Mouse (Mus musculus): ENCODE measurements around the gene Smarca4.

DNA sequence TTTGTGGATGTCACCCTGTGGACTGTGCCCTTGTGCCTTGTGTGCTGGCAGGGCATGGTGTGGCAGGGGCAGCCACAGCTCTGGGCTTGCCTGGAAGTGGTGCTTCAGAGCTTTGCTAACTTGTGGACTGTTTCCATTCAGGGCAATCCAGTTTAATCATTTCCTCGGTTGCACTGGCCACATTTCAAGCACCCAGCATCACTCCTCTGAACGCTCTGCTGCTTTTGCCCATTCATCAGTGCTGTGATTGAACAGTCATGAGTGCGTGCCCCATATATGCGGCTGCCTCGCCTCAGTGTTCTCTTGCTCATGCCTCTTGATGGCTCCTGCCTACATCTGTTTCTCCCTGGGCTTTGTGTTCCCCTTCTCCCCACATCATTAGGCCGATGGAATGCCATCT is 31.8 kb downstream of the Smarca4 start:
- TF ChIP-seq CTCF (IDR thresholded peaks at IDR 0.05; ENCODE audit: insufficient read depth, low read length) (no peak), POLR2A (IDR thresholded peaks at IDR 0.05; ENCODE audit: borderline replicate concordance, extremely low read depth, low read depth, low read length) (no peak)
